Mouse (Mus musculus) c-Kit-negative CD71-positive TER-119-positive erythroid progenitor cells, embryonic 14.5 days (primary cell): ENCODE measurements around the gene Crcp.
"Not testable (repeated sequence)": the region's sequence is repeated elsewhere in the genome, so short reads cannot be mapped to it uniquely, and the experiment has no call there.

Experiments used
- DNase-seq: peaks from one replicate; pipeline ENCODE4 v3.0.0-alpha.2; 2013; ENCODE audit warnings: low read depth, low spot score

Gene Crcp

GRCm38 (mm10) chr5:130023767-130024539 lies 5.1 kb upstream of the Crcp start:
- DNase-seq = peak; percentile 81

GRCm38 (mm10) chr5:130027134-130027533 lies 2.0 kb upstream of the Crcp start:
- DNase-seq = no peak

- DNase-seq = no peak
Observed at GRCm38 (mm10) chr5:130027696-130028095, 1.4 kb upstream of the Crcp start.

- no peak for DNase-seq
Observed at GRCm38 (mm10) chr5:130031410-130032390, 2.6 kb downstream of the Crcp start.

- DNase-seq = no peak
Observed at GRCm38 (mm10) chr5:130033869-130034268, 4.8 kb downstream of the Crcp start.

- DNase-seq = not testable (repeated sequence)
Observed at GRCm38 (mm10) chr5:130036300-130036699, 7.2 kb downstream of the Crcp start.

GRCm38 (mm10) chr5:130037752-130038455 lies 8.8 kb downstream of the Crcp start:
- DNase-seq = peak; percentile 40

- no peak for DNase-seq
Observed at GRCm38 (mm10) chr5:130040797-130041196, 11.7 kb downstream of the Crcp start.

- DNase-seq = no peak
Observed at GRCm38 (mm10) chr5:130041262-130041661, 12.2 kb downstream of the Crcp start.

GRCm38 (mm10) chr5:130043741-130044140 lies 14.7 kb downstream of the Crcp start:
- DNase-seq = no peak

- no peak for DNase-seq
Observed at GRCm38 (mm10) chr5:130044201-130044695, 15.2 kb downstream of the Crcp start.

- DNase-seq = no peak
Observed at GRCm38 (mm10) chr5:130046100-130046499, 17.0 kb downstream of the Crcp start.

GRCm38 (mm10) chr5:130046589-130046988 lies 17.5 kb downstream of the Crcp start:
- DNase-seq = no peak

GRCm38 (mm10) chr5:130047013-130047412 lies 17.9 kb downstream of the Crcp start:
- no peak for DNase-seq

- DNase-seq = no peak
Observed at GRCm38 (mm10) chr5:130048786-130049520, 19.9 kb downstream of the Crcp start.

GRCm38 (mm10) chr5:130050416-130050815 lies 21.3 kb downstream of the Crcp start:
- DNase-seq = no peak

- DNase-seq = no peak
Observed at GRCm38 (mm10) chr5:130051073-130051860, 22.2 kb downstream of the Crcp start.

- no peak for DNase-seq
Observed at GRCm38 (mm10) chr5:130052510-130052909, 23.4 kb downstream of the Crcp start.

GRCm38 (mm10) chr5:130052955-130053354 lies 23.9 kb downstream of the Crcp start:
- DNase-seq = no peak

- no peak for DNase-seq
Observed at GRCm38 (mm10) chr5:130055688-130056087, 26.6 kb downstream of the Crcp start.
